Mouse (Mus musculus) ES-E14 (cell line): ENCODE measurements around the gene Rnf212. TPM values are rescaled to one million over a fixed set of nuclear protein-coding genes. Genes with fewer than 3 reads are reported as not detected.

Experiments
- DNase-seq: peaks from one replicate; pipeline ENCODE4 v3.0.0-alpha.2; 2013; ENCODE audit warnings: low read depth, low spot score
- H3K27ac ChIP-seq: 2 replicates; pipeline ENCODE4 v1.5.1; 2012; ENCODE audit warnings: low read depth, mild to moderate bottlenecking, low read length, moderate library complexity, mixed read lengths; ENCODE audit not compliant: poor library complexity, insufficient read depth, severe bottlenecking
- H3K36me3 ChIP-seq: 2 replicates; pipeline ENCODE4 v1.6.1; 2012; ENCODE audit warnings: mild to moderate bottlenecking, low read length, moderate library complexity, mixed read lengths; ENCODE audit not compliant: control insufficient read depth, poor library complexity, insufficient read depth, severe bottlenecking
- H3K4me1 ChIP-seq, 2 experiments: fragments of 150-350 bp in 1 of 2; sonication (generic) in 1 of 2; 2 replicates each; pipeline ENCODE4 v1.6.1; 2012; ENCODE audit warnings: low read length in 2 of 2, mild to moderate bottlenecking in 1 of 2, mixed read lengths in 1 of 2; ENCODE audit not compliant: control insufficient read depth in 2 of 2, insufficient read depth in 2 of 2, poor library complexity in 1 of 2
- H3K4me3 ChIP-seq, 2 experiments: fragments of 150-350 bp in 1 of 2; sonication (generic) in 1 of 2; 2 replicates each; pipeline ENCODE4 v1.5.1; 2012; ENCODE audit warnings: low read length in 2 of 2, low read depth in 1 of 2, mild to moderate bottlenecking in 1 of 2, mixed read lengths in 1 of 2; ENCODE audit not compliant: insufficient read depth in 1 of 2, poor library complexity in 1 of 2, severe bottlenecking in 1 of 2
- H3K9ac ChIP-seq: 2 replicates; pipeline ENCODE4 v1.6.1; 2012; ENCODE audit warnings: low read depth, mild to moderate bottlenecking, low read length, mixed read lengths; ENCODE audit not compliant: poor library complexity, insufficient read depth, severe bottlenecking
- H3K9me3 ChIP-seq: fragments of 150-350 bp; sonication (generic); 2 replicates; pipeline ENCODE4 v1.6.1; 2012; ENCODE audit warnings: low read depth, mild to moderate bottlenecking, low read length; ENCODE audit not compliant: control insufficient read depth, insufficient read depth
- CHD2 ChIP-seq: IDR thresholded peaks from 2 replicates; pipeline ENCODE4 v1.6.1; 2014; ENCODE audit warnings: mild to moderate bottlenecking, low read depth, low read length, inconsistent platforms
- HCFC1 ChIP-seq: IDR thresholded peaks from 2 replicates; pipeline ENCODE4 v1.6.1; 2012; ENCODE audit warnings: low read length, inconsistent platforms, borderline replicate concordance; ENCODE audit not compliant: insufficient read depth
- MAFK ChIP-seq: IDR thresholded peaks from 2 replicates; pipeline ENCODE4 v1.6.1; 2014; ENCODE audit warnings: mild to moderate bottlenecking, low read depth, low read length, inconsistent platforms; ENCODE audit not compliant: insufficient read depth
- ZC3H11A ChIP-seq: IDR thresholded peaks from 2 replicates; pipeline ENCODE4 v1.6.1; 2012; ENCODE audit warnings: low read depth, mild to moderate bottlenecking, inconsistent platforms, low read length, borderline replicate concordance
- ZNF384 ChIP-seq: IDR thresholded peaks from 2 replicates; pipeline ENCODE4 v1.6.1; 2012; ENCODE audit warnings: low read depth, low read length, inconsistent platforms
- in situ Hi-C, 2 experiments: fragments of 600-800 bp; cut with MboI; formaldehyde crosslinking; loops; one replicate each; pipeline ENCODE4 v1.15.1; 2025; ENCODE audit warnings: low sequenced_read_pairs in 2 of 2, inconsistent platforms in 1 of 2; ENCODE audit not compliant: unreplicated experiment in 2 of 2
- total RNA-seq: library from RNA; depleted of rRNA; stranded (reverse); fragments of 300-350 nt; gene quantifications from 2 replicates; pipeline ENCODE4 v1.2.3, GENCODE M21; 2012; rRNA removed

Gene Rnf212
- total RNA-seq, 1 experiment, result 0.31 TPM

DNA sequence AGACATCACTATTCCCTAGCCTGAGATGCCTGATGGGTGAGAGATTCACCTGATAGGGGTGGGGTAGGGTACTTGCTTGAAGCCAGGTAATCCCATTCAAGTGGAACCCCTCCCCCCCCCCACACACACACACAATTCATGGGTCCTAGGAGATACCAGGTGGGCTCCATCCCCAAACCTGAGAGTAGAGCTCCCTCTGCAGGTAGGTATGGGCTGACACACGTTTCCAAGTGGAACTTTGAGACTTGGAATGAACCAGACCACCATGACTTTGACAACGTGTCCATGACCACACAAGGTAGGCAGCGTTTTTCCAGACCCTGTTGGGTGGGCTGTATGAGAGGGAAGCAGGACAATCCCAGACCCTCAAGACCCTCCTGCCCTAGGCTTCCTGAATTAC, 94.9 kb downstream of the Rnf212 start:
- DNase-seq, result no peak
- no peak for TF ChIP-seq MAFK
- TF ChIP-seq HCFC1, result no peak
- TF ChIP-seq CHD2, result no peak
- TF ChIP-seq ZC3H11A, result no peak
- no peak for TF ChIP-seq ZNF384
- Histone ChIP-seq H3K9ac (no peak overlapping the region), H3K4me1 (peaks cover 0 to 12% of the 10 kb centered on the region in 2 experiments; a peak in 2 of 4 replicates), H3K27ac (no peak overlapping the region), H3K4me3 (no peak overlapping the region), H3K36me3 (no peaks in the 10 kb centered on the region), H3K9me3 (no peaks in the 10 kb centered on the region)
- in situ Hi-C loops, result no loop called here

Other genes starting within 250 kb of the Rnf212 start
- 0.58 and 0.85 TPM in 2 replicates for gene Cplx1, start 225.0 kb downstream of the Rnf212 start, total RNA-seq
- 44.8 and 49.1 TPM in 2 replicates for gene Gak, start 145.2 kb downstream of the Rnf212 start, total RNA-seq
- 14.1 and 14.5 TPM in 2 replicates for gene Tmem175, start 145.2 kb downstream of the Rnf212 start, total RNA-seq
- gene Idua, start 114.7 kb downstream of the Rnf212 start, total RNA-seq, result 3.7 and 5.2 TPM in 2 replicates
- 25.5 and 47.5 TPM in 2 replicates for gene Dgkq, start 105.3 kb downstream of the Rnf212 start, total RNA-seq
- 0.26 and 0.27 TPM in 2 replicates for gene Slc26a1, start 99.4 kb downstream of the Rnf212 start, total RNA-seq
- gene Fgfrl1, start 82.6 kb downstream of the Rnf212 start, total RNA-seq, result 15.5 and 18.9 TPM in 2 replicates
- not detected in 2 replicates for gene Tmed11, start 20.4 kb upstream of the Rnf212 start, total RNA-seq
- not detected in 2 replicates for gene Vmn2r8, start 33.9 kb upstream of the Rnf212 start, total RNA-seq
- gene Vmn2r9, start 77.6 kb upstream of the Rnf212 start, total RNA-seq, result not detected in 2 replicates
- not detected in 2 replicates for gene Vmn2r10, start 231.5 kb upstream of the Rnf212 start, total RNA-seq